Mouse (Mus musculus) CH12.LX (cell line): ENCODE data around the gene Rnf31. TPM values are rescaled to one million over a fixed set of nuclear protein-coding genes. Genes with fewer than 3 reads are reported as not detected.

Source experiments
- DNase-seq: peaks from one replicate; pipeline ENCODE4 v3.0.0-alpha.2; 2013; ENCODE audit errors: extremely low read depth
- H3K27ac ChIP-seq: 2 replicates; pipeline ENCODE4 v1.5.1; 2012; ENCODE audit warnings: low read depth, mild to moderate bottlenecking, control low read depth, moderate library complexity; ENCODE audit not compliant: insufficient read depth
- H3K27me3 ChIP-seq: replicated peaks from 2 replicates; pipeline ENCODE3; 2012; ENCODE audit warnings: inconsistent platforms
- H3K36me3 ChIP-seq, 2 experiments: replicated peaks in 1 of 2; 2 replicates each; pipeline versions ENCODE3 to v1.6.1; 2012; ENCODE audit warnings: inconsistent platforms in 1 of 2, low read length in 1 of 2, mild to moderate bottlenecking in 1 of 2, mixed read lengths in 1 of 2, moderate library complexity in 1 of 2; ENCODE audit not compliant: control insufficient read depth in 1 of 2, insufficient read depth in 1 of 2
- H3K4me1 ChIP-seq, 2 experiments: 2 replicates each; pipeline ENCODE4 v1.6.1; 2012; ENCODE audit warnings: inconsistent platforms in 1 of 2, moderate library complexity in 1 of 2; ENCODE audit not compliant: insufficient read depth in 2 of 2, control insufficient read depth in 1 of 2
- H3K4me2 ChIP-seq: 2 replicates; pipeline ENCODE4 v1.6.1; 2012; ENCODE audit warnings: low read depth, mild to moderate bottlenecking, control low read depth; ENCODE audit not compliant: poor library complexity, insufficient read depth, severe bottlenecking
- H3K4me3 ChIP-seq, 3 experiments: fragments of 150-350 bp in 1 of 3; sonication (generic) in 1 of 3; replicated peaks in 1 of 3; 2 replicates each; pipeline versions ENCODE3 to v1.5.1; 2011 to 2012; ENCODE audit warnings: low read depth in 2 of 3, low read length in 2 of 3, mild to moderate bottlenecking in 2 of 3, moderate library complexity in 2 of 3, control low read depth in 1 of 3, improper control_type of control experiment in 1 of 3, inconsistent platforms in 1 of 3, mixed read lengths in 1 of 3; ENCODE audit not compliant: poor library complexity in 1 of 3
- H3K79me2 ChIP-seq: replicated peaks from 2 replicates; pipeline ENCODE4 v1.6.1; 2012; ENCODE audit warnings: mild to moderate bottlenecking, moderate library complexity; ENCODE audit not compliant: control insufficient read depth, poor library complexity, insufficient read depth, severe bottlenecking; ENCODE audit errors: extremely low read depth
- H3K9ac ChIP-seq: 2 replicates; pipeline ENCODE4 v1.6.1; 2012; ENCODE audit warnings: low read depth, mild to moderate bottlenecking, control low read depth, moderate library complexity; ENCODE audit not compliant: insufficient read depth
- H3K9me3 ChIP-seq: replicated peaks from 2 replicates; pipeline ENCODE3; 2012; ENCODE audit warnings: low read length, inconsistent platforms, mixed read lengths
- CTCF ChIP-seq, 2 experiments: IDR thresholded peaks in 1 of 2; conservative IDR thresholded peaks in 1 of 2; 2 replicates each; pipeline ENCODE4 v1.5.1; 2011 to 2012; ENCODE audit warnings: low read depth in 2 of 2, low read length in 2 of 2, improper control_type of control experiment in 1 of 2, inconsistent platforms in 1 of 2, mild to moderate bottlenecking in 1 of 2, moderate library complexity in 1 of 2
- E2F4 ChIP-seq: IDR thresholded peaks from 2 replicates; pipeline ENCODE4 v1.6.1; 2011; ENCODE audit warnings: low read depth, low read length, improper control_type of control experiment; ENCODE audit not compliant: insufficient replicate concordance
- EP300 ChIP-seq: IDR thresholded peaks from 2 replicates; pipeline ENCODE4 v1.6.1; 2011; ENCODE audit warnings: low read length, improper control_type of control experiment
- IRF4 ChIP-seq: IDR thresholded peaks from 2 replicates; pipeline ENCODE4 v1.6.1; 2014; ENCODE audit warnings: low read depth, mild to moderate bottlenecking, inconsistent platforms, low read length, improper control_type of control experiment
- JUN ChIP-seq: IDR thresholded peaks from 2 replicates; pipeline ENCODE4 v1.6.1; 2011; ENCODE audit warnings: low read depth, mild to moderate bottlenecking, low read length, improper control_type of control experiment, moderate library complexity; ENCODE audit not compliant: insufficient read depth
- MAFK ChIP-seq: IDR thresholded peaks from 2 replicates; pipeline ENCODE4 v1.6.1; 2011; ENCODE audit warnings: low read length, improper control_type of control experiment; ENCODE audit not compliant: insufficient replicate concordance
- MAX ChIP-seq: IDR thresholded peaks from 2 replicates; pipeline ENCODE4 v1.6.1; 2011; ENCODE audit warnings: low read length, improper control_type of control experiment
- MEF2A ChIP-seq: IDR thresholded peaks from 2 replicates; pipeline ENCODE4 v1.6.1; 2014; ENCODE audit warnings: low read depth, mild to moderate bottlenecking, inconsistent platforms, low read length, improper control_type of control experiment, borderline replicate concordance
- NELFE ChIP-seq: IDR thresholded peaks from 2 replicates; pipeline ENCODE4 v1.6.1; 2011; ENCODE audit warnings: low read depth, low read length, improper control_type of control experiment
- PAX5 ChIP-seq: IDR thresholded peaks from 2 replicates; pipeline ENCODE4 v1.6.1; 2012; ENCODE audit warnings: low read length, inconsistent platforms, mixed read lengths
- SIN3A ChIP-seq: IDR thresholded peaks from 2 replicates; pipeline ENCODE4 v1.6.1; 2012; ENCODE audit warnings: low read length, improper control_type of control experiment, inconsistent platforms
- SMC3 ChIP-seq: IDR thresholded peaks from 2 replicates; pipeline ENCODE4 v1.6.1; 2011; ENCODE audit warnings: low read depth, low read length, improper control_type of control experiment
- TBP ChIP-seq: conservative IDR thresholded peaks from 2 replicates; pipeline ENCODE4 v1.6.1; 2011; ENCODE audit warnings: low read depth, low read length, improper control_type of control experiment
- USF2 ChIP-seq: conservative IDR thresholded peaks from 2 replicates; pipeline ENCODE4 v1.6.1; 2011; ENCODE audit warnings: low read depth, low read length, improper control_type of control experiment
- ZKSCAN1 ChIP-seq: IDR thresholded peaks from 2 replicates; pipeline ENCODE4 v1.6.1; 2012; ENCODE audit warnings: low read depth, inconsistent platforms, low read length, improper control_type of control experiment, borderline replicate concordance
- ZNF384 ChIP-seq: IDR thresholded peaks from 2 replicates; pipeline ENCODE4 v1.6.1; 2012; ENCODE audit warnings: low read depth, low read length, improper control_type of control experiment, inconsistent platforms
- dilution Hi-C: fragments of 300-500 bp; cut with MboI; formaldehyde crosslinking; loops from 2 replicates; pipeline ENCODE4 v1.14.3; 2020; ENCODE audit warnings: low sequenced_read_pairs; ENCODE audit not compliant: extremely low pct_unique_long_range_greater_than_20kb, extremely low pct_ligation_motif_present
- in situ Hi-C: fragments of 300-500 bp; cut with MboI; formaldehyde crosslinking; loops from 3 replicates; pipeline ENCODE4 v1.14.3; 2019; ENCODE audit warnings: low sequenced_read_pairs, low pct_ligation_motif_present, low pct_unique_long_range_greater_than_20kb, mixed read lengths
- polyA plus RNA-seq: library from polyadenylated mRNA; unstranded; fragments of >175 nt; gene quantifications from 2 replicates; pipeline ENCODE4 v1.2.1, GENCODE M21; 2012; ENCODE audit warnings: low read depth; ENCODE audit not compliant: insufficient read length
- total RNA-seq, 2 experiments: library from RNA; depleted of rRNA; stranded (reverse); fragments of 300-350 nt in 1 of 2; fragments of >200 nt in 1 of 2; gene quantifications; 2 replicates each; pipeline ENCODE4 v1.2.3; 2012 to 2014

The Rnf31 gene
- total and polyA plus RNA-seq, 3 experiments: 3.8 to 22.6 (median 15.9) TPM

DNA sequence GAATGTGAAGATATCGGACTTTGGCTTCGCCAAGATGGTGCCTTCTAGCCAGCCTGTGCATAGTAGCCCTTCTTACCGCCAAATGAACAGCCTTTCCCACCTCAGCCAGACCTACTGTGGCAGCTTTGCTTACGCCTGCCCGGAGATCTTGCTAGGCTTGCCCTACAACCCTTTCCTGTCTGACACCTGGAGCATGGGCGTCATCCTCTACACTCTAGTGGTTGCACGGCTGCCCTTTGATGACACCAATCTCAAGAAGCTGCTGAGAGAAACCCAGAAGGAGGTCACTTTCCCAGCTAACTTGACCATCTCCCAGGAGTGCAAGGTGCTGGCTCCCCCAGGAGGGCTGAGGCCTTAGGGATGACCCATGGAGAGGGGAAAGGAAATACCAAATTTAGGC is 60.0 kb downstream of the Rnf31 start:
- no peaks in the 10 kb centered on the region for H3K27me3 ChIP-seq
- H3K4me2 ChIP-seq: no peak overlapping the region
- H3K4me1 ChIP-seq: no peaks in the 10 kb centered on the region
- H3K9ac ChIP-seq: no peak overlapping the region
- DNase-seq: no peak
- no peak for TF ChIP-seq NELFE
- TF ChIP-seq USF2: no peak
- TF ChIP-seq TBP: no peak
- no peak for TF ChIP-seq SIN3A
- TF ChIP-seq MAFK: no peak
- no peak for TF ChIP-seq MAX
- no peak for TF ChIP-seq PAX5
- TF ChIP-seq E2F4: no peak
- no peak for TF ChIP-seq MEF2A
- TF ChIP-seq ZNF384: no peak
- TF ChIP-seq CTCF (conservative IDR thresholded peaks at IDR 0.05 in 1 of 2, IDR thresholded peaks at IDR 0.05 in 1 of 2; ENCODE audit: low read depth in 2 of 2, low read length in 2 of 2): no peak
- TF ChIP-seq SMC3: no peak
- no peak for TF ChIP-seq IRF4
- TF ChIP-seq EP300: no peak
- TF ChIP-seq JUN: no peak
- no peak for TF ChIP-seq ZKSCAN1
- no peak overlapping the region for H3K4me3 ChIP-seq
- in situ Hi-C loops: no loop called here
- dilution Hi-C loops: no loop called here
- H3K36me3 ChIP-seq: peaks cover 0 to 13% of the 10 kb centered on the region in 2 experiments
- H3K9me3 ChIP-seq: no peaks in the 10 kb centered on the region
- no peaks in the 10 kb centered on the region for H3K79me2 ChIP-seq
- no peak overlapping the region for H3K27ac ChIP-seq

Other genes with a start within 250 kb of the Rnf31 start
Only the 20 nearest of the 31 such genes appear.
- gene Carmil3, start 101.1 kb upstream of the Rnf31 start, total RNA-seq (2012; rRNA removed): 1.3 and 2.3 TPM in 2 replicates
- 1.00 and 1.9 TPM in 2 replicates for gene Carmil3, start 101.1 kb upstream of the Rnf31 start, total RNA-seq (2014; rRNA removed)
- 5.2 and 6.0 TPM in 2 replicates for gene Carmil3, start 101.1 kb upstream of the Rnf31 start, polyA plus RNA-seq
- gene Cpne6, start 81.3 kb upstream of the Rnf31 start, total RNA-seq (2012; rRNA removed): not detected in 2 replicates
- gene Cpne6, start 81.3 kb upstream of the Rnf31 start, total RNA-seq (2014; rRNA removed): not detected in 2 replicates
- not detected in 2 replicates for gene Cpne6, start 81.3 kb upstream of the Rnf31 start, polyA plus RNA-seq
- 0.13 and 0.29 TPM in 2 replicates for gene Nrl, start 66.7 kb upstream of the Rnf31 start, total RNA-seq (2012; rRNA removed)
- gene Nrl, start 66.7 kb upstream of the Rnf31 start, total RNA-seq (2014; rRNA removed): 0.14 and 0.86 TPM in 2 replicates
- 0.20 TPM in 1 of 2 replicates, not detected in the other for gene Nrl, start 66.7 kb upstream of the Rnf31 start, polyA plus RNA-seq
- gene Pck2, start 51.4 kb upstream of the Rnf31 start, total RNA-seq (2012; rRNA removed): 105 and 286 TPM in 2 replicates
- gene Pck2, start 51.4 kb upstream of the Rnf31 start, total RNA-seq (2014; rRNA removed): 113 and 120 TPM in 2 replicates
- gene Pck2, start 51.4 kb upstream of the Rnf31 start, polyA plus RNA-seq: 144 and 149 TPM in 2 replicates
- gene Dcaf11, start 31.7 kb upstream of the Rnf31 start, total RNA-seq (2012; rRNA removed): 36.1 and 39.1 TPM in 2 replicates
- 29.3 and 30.2 TPM in 2 replicates for gene Dcaf11, start 31.7 kb upstream of the Rnf31 start, total RNA-seq (2014; rRNA removed)
- gene Dcaf11, start 31.7 kb upstream of the Rnf31 start, polyA plus RNA-seq: 29.6 and 32.6 TPM in 2 replicates
- 0.34 and 0.63 TPM in 2 replicates for gene A730061H03Rik, start 31.3 kb upstream of the Rnf31 start, total RNA-seq (2012; rRNA removed)
- not detected in 2 replicates for gene A730061H03Rik, start 31.3 kb upstream of the Rnf31 start, total RNA-seq (2014; rRNA removed)
- gene A730061H03Rik, start 31.3 kb upstream of the Rnf31 start, polyA plus RNA-seq: 0.93 and 1.4 TPM in 2 replicates
- not detected in 2 replicates for gene Fitm1, start 16.1 kb upstream of the Rnf31 start, total RNA-seq (2012; rRNA removed)
- not detected in 2 replicates for gene Fitm1, start 16.1 kb upstream of the Rnf31 start, total RNA-seq (2014; rRNA removed)
- gene Fitm1, start 16.1 kb upstream of the Rnf31 start, polyA plus RNA-seq: not detected in 2 replicates
- gene Psme1, start 13.6 kb upstream of the Rnf31 start, total RNA-seq (2012; rRNA removed): 292 and 335 TPM in 2 replicates
- 338 and 377 TPM in 2 replicates for gene Psme1, start 13.6 kb upstream of the Rnf31 start, total RNA-seq (2014; rRNA removed)
- 638 and 740 TPM in 2 replicates for gene Psme1, start 13.6 kb upstream of the Rnf31 start, polyA plus RNA-seq
- gene Emc9, start 6.4 kb upstream of the Rnf31 start, total RNA-seq (2012; rRNA removed): 9.6 and 10.4 TPM in 2 replicates
- gene Emc9, start 6.4 kb upstream of the Rnf31 start, total RNA-seq (2014; rRNA removed): 1.6 and 1.7 TPM in 2 replicates
- gene Emc9, start 6.4 kb upstream of the Rnf31 start, polyA plus RNA-seq: 3.7 and 4.2 TPM in 2 replicates
- gene Psme2, start 595 bp upstream of the Rnf31 start, total RNA-seq (2012; rRNA removed): 634 and 684 TPM in 2 replicates
- 467 and 546 TPM in 2 replicates for gene Psme2, start 595 bp upstream of the Rnf31 start, total RNA-seq (2014; rRNA removed)
- gene Psme2, start 595 bp upstream of the Rnf31 start, polyA plus RNA-seq: 650 and 757 TPM in 2 replicates
- gene Irf9, start 11.9 kb downstream of the Rnf31 start, total RNA-seq (2012; rRNA removed): 9.2 and 10.1 TPM in 2 replicates
- gene Irf9, start 11.9 kb downstream of the Rnf31 start, total RNA-seq (2014; rRNA removed): 9.6 and 11.2 TPM in 2 replicates
- 12.4 and 12.8 TPM in 2 replicates for gene Irf9, start 11.9 kb downstream of the Rnf31 start, polyA plus RNA-seq
- gene Rec8, start 26.3 kb downstream of the Rnf31 start, total RNA-seq (2012; rRNA removed): not detected in 2 replicates
- gene Rec8, start 26.3 kb downstream of the Rnf31 start, total RNA-seq (2014; rRNA removed): not detected in 2 replicates
- not detected in 2 replicates for gene Rec8, start 26.3 kb downstream of the Rnf31 start, polyA plus RNA-seq
- gene Ipo4, start 44.2 kb downstream of the Rnf31 start, total RNA-seq (2012; rRNA removed): 84.8 and 95.0 TPM in 2 replicates
- 47.5 TPM in 2 replicates for gene Ipo4, start 44.2 kb downstream of the Rnf31 start, total RNA-seq (2014; rRNA removed)
- 164 and 175 TPM in 2 replicates for gene Ipo4, start 44.2 kb downstream of the Rnf31 start, polyA plus RNA-seq
- gene Gm49378, start 46.2 kb downstream of the Rnf31 start, total RNA-seq (2012; rRNA removed): 0.17 TPM in 1 of 2 replicates, not detected in the other
- gene Gm49378, start 46.2 kb downstream of the Rnf31 start, total RNA-seq (2014; rRNA removed): 9.1 and 11.7 TPM in 2 replicates
- 8.7 TPM in 1 of 2 replicates, not detected in the other for gene Gm49378, start 46.2 kb downstream of the Rnf31 start, polyA plus RNA-seq
- gene Tm9sf1, start 52.1 kb downstream of the Rnf31 start, total RNA-seq (2012; rRNA removed): 51.3 and 57.8 TPM in 2 replicates
- gene Tm9sf1, start 52.1 kb downstream of the Rnf31 start, total RNA-seq (2014; rRNA removed): 36.1 and 39.5 TPM in 2 replicates
- gene Tm9sf1, start 52.1 kb downstream of the Rnf31 start, polyA plus RNA-seq: 58.0 and 65.3 TPM in 2 replicates
- 0.29 and 0.30 TPM in 2 replicates for gene Tssk4, start 58.5 kb downstream of the Rnf31 start, total RNA-seq (2012; rRNA removed)
- 0.14 TPM in 1 of 2 replicates, not detected in the other for gene Tssk4, start 58.5 kb downstream of the Rnf31 start, total RNA-seq (2014; rRNA removed)
- 0.26 and 0.31 TPM in 2 replicates for gene Tssk4, start 58.5 kb downstream of the Rnf31 start, polyA plus RNA-seq
- 25.1 and 25.6 TPM in 2 replicates for gene Mdp1, start 68.8 kb downstream of the Rnf31 start, total RNA-seq (2012; rRNA removed)
- 30.9 and 39.0 TPM in 2 replicates for gene Mdp1, start 68.8 kb downstream of the Rnf31 start, total RNA-seq (2014; rRNA removed)
- gene Mdp1, start 68.8 kb downstream of the Rnf31 start, polyA plus RNA-seq: 23.4 and 26.0 TPM in 2 replicates
- gene Gmpr2, start 80.2 kb downstream of the Rnf31 start, total RNA-seq (2012; rRNA removed): 34.3 and 37.3 TPM in 2 replicates
- 51.3 and 54.9 TPM in 2 replicates for gene Gmpr2, start 80.2 kb downstream of the Rnf31 start, total RNA-seq (2014; rRNA removed)
- 34.7 and 44.3 TPM in 2 replicates for gene Gmpr2, start 80.2 kb downstream of the Rnf31 start, polyA plus RNA-seq
- gene Nedd8, start 80.4 kb downstream of the Rnf31 start, total RNA-seq (2012; rRNA removed): 378 and 515 TPM in 2 replicates
- gene Nedd8, start 80.4 kb downstream of the Rnf31 start, total RNA-seq (2014; rRNA removed): 272 and 276 TPM in 2 replicates
- gene Nedd8, start 80.4 kb downstream of the Rnf31 start, polyA plus RNA-seq: 513 and 653 TPM in 2 replicates
- 25.2 and 29.1 TPM in 2 replicates for gene Tinf2, start 90.1 kb downstream of the Rnf31 start, total RNA-seq (2012; rRNA removed)
- gene Tinf2, start 90.1 kb downstream of the Rnf31 start, total RNA-seq (2014; rRNA removed): 21.4 and 23.3 TPM in 2 replicates
- gene Tinf2, start 90.1 kb downstream of the Rnf31 start, polyA plus RNA-seq: 31.1 and 33.2 TPM in 2 replicates